ENCODE assay signal across 11 mouse cellular contexts in genomic region chr11:83572223-83572622, GRCm38 (mm10). TPM values are rescaled to one million over a fixed set of nuclear protein-coding genes. Genes with fewer than 3 reads are reported as not detected.
DNase-seq lines count a peak whose midpoint lies in the region; ATAC-seq and TF ChIP-seq lines count a peak whose summit lies in the region.
"Had no signal": no experiment of that assay in that cellular context is flagged by ENCODE, and none has a peak within 500 bp of the region (broad histone marks: within the 10 kb centered on the region; RNA-seq: fewer than 3 reads in every experiment).

No protein-coding gene starts in this region.

- peak; percentile 98 for DNase-seq in heart, adult 11 months
- DNase-seq in B cell, adult 2 months, result peak; percentile 43 to 54
- DNase-seq in lung, postnatal 0 days (ENCODE audit: low spot score), result peak; percentile 44
- no peak for DNase-seq in midbrain, embryonic 11.5 days (ENCODE audit: low spot score, missing footprints)
- DNase-seq in natural killer cell, adult 2 months (ENCODE audit: low spot score in 2 of 2), result no peak
- DNase-seq in thymus, adult 2 months, result no peak

- H3K4me3 ChIP-seq in heart, embryonic 11.5 days (ENCODE audit: low read depth, low read length), result no peak overlapping the region
- H3K4me3 ChIP-seq in lung, postnatal 0 days (ENCODE audit: low read depth, low read length), result no peak overlapping the region
- no peak overlapping the region for H3K4me3 ChIP-seq in midbrain, embryonic 11.5 days (ENCODE audit: low read depth, low read length)
- H3K4me3 ChIP-seq in thymus, adult 2 months (ENCODE audit: control insufficient read depth, insufficient read depth, low read length), result no peak overlapping the region
- H3K4me3 ChIP-seq: hindbrain, embryonic 15.5 days; limb, embryonic 13.5 days had no signal

- no peak overlapping the region for H3K4me2 ChIP-seq in heart, embryonic 11.5 days
- no peak overlapping the region for H3K4me2 ChIP-seq in lung, postnatal 0 days (replicated peaks; ENCODE audit: low read depth, low read length)
- H3K4me2 ChIP-seq in midbrain, embryonic 11.5 days, result no peak overlapping the region
- H3K4me2 ChIP-seq: hindbrain, embryonic 15.5 days; limb, embryonic 13.5 days had no signal

- no peaks in the 10 kb centered on the region for H3K27me3 ChIP-seq in heart, embryonic 11.5 days (ENCODE audit: control insufficient read depth, insufficient read depth, low read length)
- no peaks in the 10 kb centered on the region for H3K27me3 ChIP-seq in lung, postnatal 0 days (replicated peaks; ENCODE audit: insufficient read depth, low read length)
- H3K27me3 ChIP-seq in midbrain, embryonic 11.5 days (ENCODE audit: control insufficient read depth, insufficient read depth, low read length), result no peaks in the 10 kb centered on the region
- H3K27me3 ChIP-seq in thymus, adult 2 months (ENCODE audit: control insufficient read depth, insufficient read depth, low read length), result no peaks in the 10 kb centered on the region
- H3K27me3 ChIP-seq: hindbrain, embryonic 15.5 days; limb, embryonic 13.5 days had no signal

- H3K9ac ChIP-seq in heart, embryonic 11.5 days (ENCODE audit: low read depth, low read length), result no peak overlapping the region
- no peak overlapping the region for H3K9ac ChIP-seq in lung, postnatal 0 days (replicated peaks; ENCODE audit: low read depth)
- no peak overlapping the region for H3K9ac ChIP-seq in midbrain, embryonic 11.5 days (ENCODE audit: low read length)
- H3K9ac ChIP-seq: hindbrain, embryonic 15.5 days; limb, embryonic 13.5 days had no signal

- H3K36me3 ChIP-seq in heart, embryonic 11.5 days (ENCODE audit: control insufficient read depth, insufficient read depth, low read length), result no peaks in the 10 kb centered on the region
- H3K36me3 ChIP-seq in lung, postnatal 0 days (ENCODE audit: insufficient read depth, low read length), result no peaks in the 10 kb centered on the region
- H3K36me3 ChIP-seq in midbrain, embryonic 11.5 days (ENCODE audit: control insufficient read depth, insufficient read depth, low read length), result no peaks in the 10 kb centered on the region
- H3K36me3 ChIP-seq in thymus, adult 2 months (ENCODE audit: control insufficient read depth, insufficient read depth, low read length), result no peaks in the 10 kb centered on the region
- H3K36me3 ChIP-seq: hindbrain, embryonic 15.5 days; limb, embryonic 13.5 days had no signal

- H3K27ac ChIP-seq in heart, embryonic 11.5 days (ENCODE audit: low read depth, low read length), result no peak overlapping the region
- no peak overlapping the region for H3K27ac ChIP-seq in lung, postnatal 0 days (ENCODE audit: low read length)
- H3K27ac ChIP-seq in midbrain, embryonic 11.5 days (ENCODE audit: low read depth, low read length), result no peak overlapping the region
- H3K27ac ChIP-seq in thymus, adult 2 months (ENCODE audit: control insufficient read depth, insufficient read depth, low read length), result no peak overlapping the region
- H3K27ac ChIP-seq: hindbrain, embryonic 15.5 days; limb, embryonic 13.5 days had no signal

- TF ChIP-seq POLR2A in thymus, adult 2 months (IDR thresholded peaks at IDR 0.05; ENCODE audit: control insufficient read depth, extremely low read depth, insufficient read depth, low read length, poor library complexity), result no peak

- no peaks in the 10 kb centered on the region for H3K9me3 ChIP-seq in heart, embryonic 11.5 days (replicated peaks; ENCODE audit: control insufficient read depth, low read length)
- no peaks in the 10 kb centered on the region for H3K9me3 ChIP-seq in lung, postnatal 0 days (ENCODE audit: low read length)
- no peaks in the 10 kb centered on the region for H3K9me3 ChIP-seq in midbrain, embryonic 11.5 days (ENCODE audit: control insufficient read depth, low read length)
- H3K9me3 ChIP-seq: hindbrain, embryonic 15.5 days; limb, embryonic 13.5 days had no signal

- TF ChIP-seq CTCF in lung, postnatal 0 days (IDR thresholded peaks at IDR 0.05), result no peak
- no peak for TF ChIP-seq CTCF in thymus, adult 2 months (IDR thresholded peaks at IDR 0.05; ENCODE audit: borderline replicate concordance, control insufficient read depth, extremely low read depth, insufficient read depth, low read length, poor library complexity)

- 81% methylated on average over 8 of the region's 8 CpGs for WGBS in heart, embryonic 11.5 days (ENCODE audit: insufficient replicate concordance)
- 76% methylated on average over 8 of the region's 8 CpGs for WGBS in lung, postnatal 0 days
- WGBS in midbrain, embryonic 11.5 days, result 92% methylated on average over 8 of the region's 8 CpGs
- 26% methylated on average over 8 of the region's 8 CpGs for WGBS in thymus, adult 2 months

- no peak for ATAC-seq in heart, embryonic 11.5 days (replicated peaks; ENCODE audit: insufficient number of reproducible peaks, low FRiP score, low TSS enrichment)
- ATAC-seq in granulocyte monocyte progenitor cell, adult 5-6 weeks (replicated peaks; ENCODE audit: poor library complexity, severe bottlenecking), result peak; percentile 77
- ATAC-seq in lung, postnatal 0 days, result peak; percentile 37; the same call in 1 of the 2 replicates
- no peak for ATAC-seq in midbrain, embryonic 11.5 days (ENCODE audit: low FRiP score)

- no peaks in the 10 kb centered on the region for H3K4me1 ChIP-seq in heart, embryonic 11.5 days (ENCODE audit: control insufficient read depth, insufficient read depth, low read length)
- H3K4me1 ChIP-seq in lung, postnatal 0 days (ENCODE audit: insufficient read depth, low read depth, low read length), result no peaks in the 10 kb centered on the region
- no peaks in the 10 kb centered on the region for H3K4me1 ChIP-seq in midbrain, embryonic 11.5 days (ENCODE audit: control insufficient read depth, insufficient read depth, low read length)
- H3K4me1 ChIP-seq in thymus, adult 2 months (replicated peaks; ENCODE audit: control insufficient read depth, insufficient read depth, low read length), result no peaks in the 10 kb centered on the region; the same call in 1 of the 2 replicates
- H3K4me1 ChIP-seq: hindbrain, embryonic 15.5 days; limb, embryonic 13.5 days had no signal

- TF ChIP-seq EP300 in lung, postnatal 0 days (IDR thresholded peaks at IDR 0.05), result no peak

RNA-seq across cellular contexts. Expression of gene Ccl9, which starts 6.2 kb away (rescaled TPM):
- 0.48 and 1.2 TPM in 2 replicates for polyA plus RNA-seq in heart, embryonic 11.5 days (2014; fragmentation: Nextera tagmentation; extraction: Ambion mirVana)
- 189 and 190 TPM in 2 replicates for total RNA-seq in granulocyte monocyte progenitor cell, adult 5-6 weeks (2014; fragmentation: Nextera tagmentation)
- total RNA-seq in granulocyte monocyte progenitor cell, adult 5-6 weeks (2017), result 110 and 159 TPM in 2 replicates
- 29.8 and 36.6 TPM in 2 replicates for polyA plus RNA-seq in lung, postnatal 0 days (2015; fragmentation: Nextera tagmentation; extraction: Ambion mirVana)
- 1.5 and 2.8 TPM in 2 replicates for polyA plus RNA-seq in midbrain, embryonic 11.5 days (2014; fragmentation: Nextera tagmentation; extraction: Ambion mirVana)
- polyA plus RNA-seq in thymus, adult 2 months (2012; rRNA removed), result 3.4 and 4.5 TPM in 2 replicates

RNA-seq across cellular contexts. Expression of gene Ccl6, which starts 20.7 kb away (rescaled TPM):
- polyA plus RNA-seq in heart, embryonic 11.5 days (2014; fragmentation: Nextera tagmentation; extraction: Ambion mirVana), result 0.65 and 0.97 TPM in 2 replicates
- 8.8 and 13.4 TPM in 2 replicates for total RNA-seq in granulocyte monocyte progenitor cell, adult 5-6 weeks (2014; fragmentation: Nextera tagmentation)
- 16.9 and 19.6 TPM in 2 replicates for total RNA-seq in granulocyte monocyte progenitor cell, adult 5-6 weeks (2017)
- polyA plus RNA-seq in lung, postnatal 0 days (2015; fragmentation: Nextera tagmentation; extraction: Ambion mirVana), result 413 and 421 TPM in 2 replicates
- polyA plus RNA-seq in midbrain, embryonic 11.5 days (2014; fragmentation: Nextera tagmentation; extraction: Ambion mirVana), result 1.9 and 2.1 TPM in 2 replicates
- 4.9 and 10.4 TPM in 2 replicates for polyA plus RNA-seq in thymus, adult 2 months (2012; rRNA removed)

RNA-seq across cellular contexts. Expression of gene Ccl5, which starts 41.9 kb away (rescaled TPM):
- polyA plus RNA-seq in heart, embryonic 11.5 days (2014; fragmentation: Nextera tagmentation; extraction: Ambion mirVana), result 0.35 TPM in 1 of 2 replicates, not detected in the other
- total RNA-seq in granulocyte monocyte progenitor cell, adult 5-6 weeks (2014; fragmentation: Nextera tagmentation), result not detected in 2 replicates
- total RNA-seq in granulocyte monocyte progenitor cell, adult 5-6 weeks (2017), result 2.1 TPM in 1 of 2 replicates, not detected in the other
- polyA plus RNA-seq in lung, postnatal 0 days (2015; fragmentation: Nextera tagmentation; extraction: Ambion mirVana), result 3.3 and 5.9 TPM in 2 replicates
- not detected in 2 replicates for polyA plus RNA-seq in midbrain, embryonic 11.5 days (2014; fragmentation: Nextera tagmentation; extraction: Ambion mirVana)
- polyA plus RNA-seq in thymus, adult 2 months (2012; rRNA removed), result 526 and 777 TPM in 2 replicates
- polyA plus RNA-seq: hindbrain, embryonic 15.5 days; neural tube, embryonic 11.5 days had no signal

RNA-seq across cellular contexts. Expression of gene Heatr9, which starts 50.2 kb away (rescaled TPM):
- not detected in 2 replicates for polyA plus RNA-seq in heart, embryonic 11.5 days (2014; fragmentation: Nextera tagmentation; extraction: Ambion mirVana)
- total RNA-seq in granulocyte monocyte progenitor cell, adult 5-6 weeks (2014; fragmentation: Nextera tagmentation), result not detected in 2 replicates
- not detected in 2 replicates for total RNA-seq in granulocyte monocyte progenitor cell, adult 5-6 weeks (2017)
- not detected in 2 replicates for polyA plus RNA-seq in lung, postnatal 0 days (2015; fragmentation: Nextera tagmentation; extraction: Ambion mirVana)
- polyA plus RNA-seq in midbrain, embryonic 11.5 days (2014; fragmentation: Nextera tagmentation; extraction: Ambion mirVana), result not detected in 2 replicates
- 0.20 TPM in 1 of 2 replicates, not detected in the other for polyA plus RNA-seq in thymus, adult 2 months (2012; rRNA removed)
- polyA plus RNA-seq: hindbrain, embryonic 15.5 days; limb, embryonic 13.5 days; neural tube, embryonic 11.5 days had no signal

Comparison
In these comparisons a context has a peak if more than half of its experiments do, and no peak if none do; other contexts are left out.
1. DNase-seq: peak in heart, adult 11 months (single experiment), B cell, adult 2 months (2 of 2) and lung, postnatal 0 days (single experiment); none in midbrain, embryonic 11.5 days (single experiment), natural killer cell, adult 2 months (0 of 2) and thymus, adult 2 months (single experiment).
2. ATAC-seq: peak in granulocyte monocyte progenitor cell, adult 5-6 weeks (single experiment) and lung, postnatal 0 days (single experiment); none in heart, embryonic 11.5 days (single experiment) and midbrain, embryonic 11.5 days (single experiment).
3. RNA of gene Ccl6, which starts 20.7 kb away (polyA plus RNA-seq): 413 to 421 TPM in lung, postnatal 0 days; 4.9 to 10.4 TPM in thymus, adult 2 months, 1.9 to 2.1 TPM in midbrain, embryonic 11.5 days and 0.65 to 0.97 TPM in heart, embryonic 11.5 days; every median in the first group is over 10 times any median in the second.
4. RNA of gene Ccl5, which starts 41.9 kb away (polyA plus RNA-seq): 526 to 777 TPM in thymus, adult 2 months; 3.3 to 5.9 TPM in lung, postnatal 0 days, 0.35 TPM in heart, embryonic 11.5 days and not detected in midbrain, embryonic 11.5 days; every median in the first group is over 10 times any median in the second.